Mouse (Mus musculus) CH12.LX (cell line): ENCODE measurements at regions not wholly inside any gene's neighbourhood (a gene's known extent, or its start where the extent isn't known, plus 50 kb on each side); places are given as distances from the start of the nearest gene placed in this dataset.

Experiments
- CHD2 ChIP-seq: IDR thresholded peaks from 2 replicates; pipeline ENCODE4 v1.6.1; 2011; ENCODE audit warnings: low read length, improper control_type of control experiment
- JUND ChIP-seq: conservative IDR thresholded peaks from 2 replicates; pipeline ENCODE4 v1.6.1; 2011; ENCODE audit warnings: low read depth, low read length, improper control_type of control experiment

GRCm38 (mm10) chr14:36819826-36820225, 148.8 kb downstream of the Ccser2 start:
- TF ChIP-seq CHD2 (no peak), JUND (no peak)
